Mouse (Mus musculus): Measurements from ENCODE around the gene Tmtc4. TPM values are rescaled to one million over a fixed set of nuclear protein-coding genes. Genes with fewer than 3 reads are reported as not detected.

The Tmtc4 gene
- total and polyA plus RNA-seq, 3 experiments = 1.4 to 3.3 (median 2.7) TPM

DNA sequence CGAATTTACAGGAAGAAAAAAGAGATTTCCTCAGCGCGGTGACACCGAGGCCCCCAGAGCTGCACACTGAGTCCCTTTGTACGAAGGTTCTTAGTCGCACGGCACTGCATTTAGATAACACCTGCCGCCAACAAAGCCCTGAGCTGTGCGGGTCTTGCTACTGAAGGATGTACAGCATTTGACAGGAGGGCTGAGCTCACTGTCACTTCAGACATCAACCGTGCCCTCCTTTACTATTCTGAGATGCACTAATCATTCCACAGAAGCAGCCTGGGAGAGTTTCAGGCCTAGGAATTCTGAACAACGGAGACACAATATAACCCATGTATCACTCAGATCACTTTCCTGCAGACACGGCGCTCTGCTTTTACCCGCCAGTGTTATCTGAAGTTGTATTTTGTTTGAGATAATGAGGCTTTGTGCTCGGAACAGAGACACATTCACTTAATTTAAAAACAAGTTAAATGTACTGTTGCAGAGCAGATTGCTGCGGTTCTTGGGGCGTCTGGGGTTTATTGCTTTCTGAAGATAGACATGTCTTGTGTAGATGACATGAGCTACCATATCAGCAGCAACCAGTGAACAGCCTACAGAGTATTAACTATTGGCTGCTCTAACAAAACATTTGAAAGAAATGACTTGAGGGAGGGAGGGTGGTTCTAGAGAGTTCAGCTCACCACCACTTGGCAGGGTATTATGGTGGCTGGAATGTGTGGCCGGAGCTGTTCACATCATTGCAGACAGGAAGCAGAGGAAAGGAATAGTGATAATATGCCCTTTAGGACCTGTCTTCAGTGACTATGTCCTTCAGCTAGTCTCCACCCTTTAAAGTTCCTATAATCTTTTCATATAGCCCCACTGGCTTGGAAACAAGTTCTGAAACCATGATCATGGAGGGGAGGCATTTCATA is 25.5 kb upstream of the Tmtc4 start:
- in situ Hi-C loops (cut with MboI; ENCODE audit: low pct_ligation_motif_present, low pct_unique_long_range_greater_than_20kb, low sequenced_read_pairs) = no loop called here
- no peak overlapping the region for H3K4me3 ChIP-seq (replicated peaks in 1 of 3; ENCODE audit: low read depth in 2 of 3, low read length in 2 of 3, poor library complexity in 1 of 3)
- H3K9ac ChIP-seq (ENCODE audit: insufficient read depth, low read depth) = no peak overlapping the region
- no peak for DNase-seq (ENCODE audit: extremely low read depth)
- TF ChIP-seq KAT2A (IDR thresholded peaks at IDR 0.05; ENCODE audit: insufficient replicate concordance, low read length) (no peak), NELFE (IDR thresholded peaks at IDR 0.05; ENCODE audit: low read depth, low read length) (no peak), RCOR1 (conservative IDR thresholded peaks at IDR 0.05; ENCODE audit: low read depth, low read length) (no peak), JUN (IDR thresholded peaks at IDR 0.05; ENCODE audit: insufficient read depth, low read depth, low read length) (no peak), MAX (IDR thresholded peaks at IDR 0.05; ENCODE audit: low read length) (no peak)
- no peaks in the 10 kb centered on the region for H3K9me3 ChIP-seq (replicated peaks; ENCODE audit: low read length)
- no peaks in the 10 kb centered on the region for H3K36me3 ChIP-seq (replicated peaks in 1 of 2; ENCODE audit: control insufficient read depth in 1 of 2, insufficient read depth in 1 of 2, low read length in 1 of 2)
- H3K27me3 ChIP-seq (replicated peaks) = peaks cover 2% of the 10 kb centered on the region
- H3K4me2 ChIP-seq (ENCODE audit: insufficient read depth, low read depth, poor library complexity, severe bottlenecking) = no peak overlapping the region
- H3K4me1 ChIP-seq (ENCODE audit: control insufficient read depth in 1 of 2, insufficient read depth in 2 of 2) = peaks cover 3 to 9% of the 10 kb centered on the region in 2 experiments; a peak in 3 of 4 replicates
- H3K79me2 ChIP-seq (replicated peaks; ENCODE audit: control insufficient read depth, extremely low read depth, insufficient read depth, poor library complexity, severe bottlenecking) = no peaks in the 10 kb centered on the region
- dilution Hi-C loops (cut with MboI; ENCODE audit: extremely low pct_ligation_motif_present, extremely low pct_unique_long_range_greater_than_20kb, low sequenced_read_pairs) = no loop called here
- no peak overlapping the region for H3K27ac ChIP-seq (ENCODE audit: insufficient read depth, low read depth)

GRCm38 (mm10) chr14:123008672-123009071 is 24.8 kb upstream of the Tmtc4 start:
- in situ Hi-C loops (cut with MboI; ENCODE audit: low pct_ligation_motif_present, low pct_unique_long_range_greater_than_20kb, low sequenced_read_pairs) (no loop called here), dilution Hi-C loops (cut with MboI; ENCODE audit: extremely low pct_ligation_motif_present, extremely low pct_unique_long_range_greater_than_20kb, low sequenced_read_pairs) (no loop called here)
- Histone ChIP-seq H3K9ac (ENCODE audit: insufficient read depth, low read depth) (no peak overlapping the region), H3K4me1 (ENCODE audit: control insufficient read depth in 1 of 2, insufficient read depth in 2 of 2) (peaks cover 3 to 9% of the 10 kb centered on the region in 2 experiments; a peak in 3 of 4 replicates), H3K27ac (ENCODE audit: insufficient read depth, low read depth) (no peak overlapping the region), H3K36me3 (replicated peaks in 1 of 2; ENCODE audit: control insufficient read depth in 1 of 2, insufficient read depth in 1 of 2, low read length in 1 of 2) (no peaks in the 10 kb centered on the region), H3K27me3 (replicated peaks) (peaks cover 2% of the 10 kb centered on the region), H3K79me2 (replicated peaks; ENCODE audit: control insufficient read depth, extremely low read depth, insufficient read depth, poor library complexity, severe bottlenecking) (no peaks in the 10 kb centered on the region), H3K4me2 (ENCODE audit: insufficient read depth, low read depth, poor library complexity, severe bottlenecking) (no peak overlapping the region), H3K9me3 (replicated peaks; ENCODE audit: low read length) (no peaks in the 10 kb centered on the region), H3K4me3 (replicated peaks in 1 of 3; ENCODE audit: low read depth in 2 of 3, low read length in 2 of 3, poor library complexity in 1 of 3) (no peak overlapping the region)
- no peak for TF ChIP-seq MEF2A (IDR thresholded peaks at IDR 0.05; ENCODE audit: borderline replicate concordance, low read depth, low read length)
- TF ChIP-seq CHD1 (IDR thresholded peaks at IDR 0.05; ENCODE audit: low read depth, low read length) = no peak
- TF ChIP-seq ZC3H11A (IDR thresholded peaks at IDR 0.05; ENCODE audit: low read depth, low read length) = no peak
- TF ChIP-seq KAT2A (IDR thresholded peaks at IDR 0.05; ENCODE audit: insufficient replicate concordance, low read length) = no peak
- TF ChIP-seq ETS1 (conservative IDR thresholded peaks at IDR 0.05; ENCODE audit: low read depth, low read length) = no peak
- no peak for TF ChIP-seq ZNF384 (IDR thresholded peaks at IDR 0.05; ENCODE audit: low read depth, low read length)
- no peak for TF ChIP-seq MXI1 (IDR thresholded peaks at IDR 0.05; ENCODE audit: low read depth, low read length)
- no peak for TF ChIP-seq CTCF (conservative IDR thresholded peaks at IDR 0.05 in 1 of 2, IDR thresholded peaks at IDR 0.05 in 1 of 2; ENCODE audit: low read depth in 2 of 2, low read length in 2 of 2)
- no peak for TF ChIP-seq ZKSCAN1 (IDR thresholded peaks at IDR 0.05; ENCODE audit: borderline replicate concordance, low read depth, low read length)
- TF ChIP-seq RAD21 (IDR thresholded peaks at IDR 0.05; ENCODE audit: low read depth, low read length) = no peak
- no peak for TF ChIP-seq IRF4 (IDR thresholded peaks at IDR 0.05; ENCODE audit: low read depth, low read length)
- no peak for TF ChIP-seq E2F4 (IDR thresholded peaks at IDR 0.05; ENCODE audit: insufficient replicate concordance, low read depth, low read length)
- no peak for TF ChIP-seq RCOR1 (conservative IDR thresholded peaks at IDR 0.05; ENCODE audit: low read depth, low read length)
- TF ChIP-seq HCFC1 (IDR thresholded peaks at IDR 0.05; ENCODE audit: low read depth, low read length) = no peak
- TF ChIP-seq MAFK (IDR thresholded peaks at IDR 0.05; ENCODE audit: insufficient replicate concordance, low read length) = no peak
- TF ChIP-seq BHLHE40 (IDR thresholded peaks at IDR 0.05; ENCODE audit: low read depth, low read length) = no peak
- TF ChIP-seq CHD2 (IDR thresholded peaks at IDR 0.05; ENCODE audit: low read length) = no peak
- no peak for TF ChIP-seq NELFE (IDR thresholded peaks at IDR 0.05; ENCODE audit: low read depth, low read length)
- DNase-seq (ENCODE audit: extremely low read depth) = no peak

All from CH12.LX (cell line).